Mouse (Mus musculus): ENCODE measurements around the gene Nfe2.
"Not testable (repeated sequence)": the region's sequence is repeated elsewhere in the genome, so short reads cannot be mapped to it uniquely, and the experiment has no call there.

Gene Nfe2

GRCm38 (mm10) chr15:103290843-103291242 is 32.6 kb upstream of the Nfe2 start:
- DNase-seq (ENCODE audit: extremely low read depth, low read depth): no peak

GRCm38 (mm10) chr15:103290417-103290816 is 32.2 kb upstream of the Nfe2 start:
- DNase-seq (ENCODE audit: extremely low read depth, low read depth): no peak

GRCm38 (mm10) chr15:103289600-103289999 is 31.4 kb upstream of the Nfe2 start:
- no peak for DNase-seq (ENCODE audit: extremely low read depth, low read depth)

- DNase-seq (ENCODE audit: extremely low read depth, low read depth): no peak
Observed at GRCm38 (mm10) chr15:103285778-103286417, 27.7 kb upstream of the Nfe2 start.

GRCm38 (mm10) chr15:103284647-103285046 is 26.4 kb upstream of the Nfe2 start:
- DNase-seq (ENCODE audit: extremely low read depth, low read depth): no peak

- no peak for DNase-seq (ENCODE audit: extremely low read depth, low read depth)
Observed at GRCm38 (mm10) chr15:103284066-103284465, 25.9 kb upstream of the Nfe2 start.

- no peak for DNase-seq (ENCODE audit: extremely low read depth, low read depth)
Observed at GRCm38 (mm10) chr15:103281465-103282205, 23.4 kb upstream of the Nfe2 start.

- no peak for DNase-seq (ENCODE audit: extremely low read depth, low read depth)
Observed at GRCm38 (mm10) chr15:103280817-103281464, 22.7 kb upstream of the Nfe2 start.

- DNase-seq (ENCODE audit: extremely low read depth, low read depth): no peak
Observed at GRCm38 (mm10) chr15:103279750-103280149, 21.5 kb upstream of the Nfe2 start.

- DNase-seq (ENCODE audit: extremely low read depth, low read depth): no peak
Observed at GRCm38 (mm10) chr15:103277949-103278348, 19.7 kb upstream of the Nfe2 start.

GRCm38 (mm10) chr15:103275943-103276342 is 17.7 kb upstream of the Nfe2 start:
- DNase-seq (ENCODE audit: extremely low read depth, low read depth): not testable (repeated sequence)

GRCm38 (mm10) chr15:103272419-103273279 is 14.4 kb upstream of the Nfe2 start, which contains the start of gene Copz1:
Gene Copz1, plus strand, starts transcription at chr15:103272714.
- DNase-seq (ENCODE audit: extremely low read depth, low read depth): peak; percentile 97

- DNase-seq (ENCODE audit: extremely low read depth, low read depth): no peak
Observed at GRCm38 (mm10) chr15:103268903-103269302, 10.7 kb upstream of the Nfe2 start.

GRCm38 (mm10) chr15:103264794-103265193 is 6.6 kb upstream of the Nfe2 start:
- DNase-seq (ENCODE audit: extremely low read depth, low read depth): no peak

- DNase-seq (ENCODE audit: extremely low read depth, low read depth): peak; percentile 72
Observed at GRCm38 (mm10) chr15:103259989-103260388, 1.8 kb upstream of the Nfe2 start.

GRCm38 (mm10) chr15:103259162-103259561 is 959 bp upstream of the Nfe2 start:
- no peak for DNase-seq (ENCODE audit: extremely low read depth, low read depth)

GRCm38 (mm10) chr15:103256210-103256986 is 1.8 kb downstream of the Nfe2 start:
- no peak for DNase-seq (ENCODE audit: extremely low read depth, low read depth)

- DNase-seq (ENCODE audit: extremely low read depth, low read depth): no peak
Observed at GRCm38 (mm10) chr15:103255169-103255568, 3.0 kb downstream of the Nfe2 start.

- DNase-seq (ENCODE audit: extremely low read depth, low read depth): no peak
Observed at GRCm38 (mm10) chr15:103253352-103253751, 4.9 kb downstream of the Nfe2 start.

GRCm38 (mm10) chr15:103252660-103253059 is 5.5 kb downstream of the Nfe2 start:
- no peak for DNase-seq (ENCODE audit: extremely low read depth, low read depth)

GRCm38 (mm10) chr15:103251595-103251994 is 6.6 kb downstream of the Nfe2 start:
- peak; percentile 66 for DNase-seq (ENCODE audit: extremely low read depth, low read depth)
